Mouse (Mus musculus): ENCODE data around the gene Ppa2.

Gene Ppa2

GRCm38 (mm10) chr3:133331184-133331866, 21.4 kb downstream of the Ppa2 start:
- DNase-seq (ENCODE audit: low spot score in 2 of 2): no peak

GRCm38 (mm10) chr3:133332280-133332679, 22.4 kb downstream of the Ppa2 start:
- DNase-seq (ENCODE audit: low spot score in 2 of 2): no peak

- no peak for DNase-seq (ENCODE audit: low spot score in 2 of 2)
Measured at GRCm38 (mm10) chr3:133333267-133334170, 23.6 kb downstream of the Ppa2 start.

GRCm38 (mm10) chr3:133334691-133335090, 24.8 kb downstream of the Ppa2 start:
- DNase-seq (ENCODE audit: low spot score in 2 of 2): no peak

- no peak for DNase-seq (ENCODE audit: low spot score in 2 of 2)
Measured at GRCm38 (mm10) chr3:133335166-133335565, 25.3 kb downstream of the Ppa2 start.

GRCm38 (mm10) chr3:133336400-133336799, 26.5 kb downstream of the Ppa2 start:
- no peak for DNase-seq (ENCODE audit: low spot score in 2 of 2)

- DNase-seq (ENCODE audit: low spot score in 2 of 2): peak in 1 of 2 experiments; percentile 35
Measured at GRCm38 (mm10) chr3:133338851-133339356, 29.0 kb downstream of the Ppa2 start.

GRCm38 (mm10) chr3:133339411-133339823, 29.5 kb downstream of the Ppa2 start:
- peak; percentile 18 to 42 for DNase-seq (ENCODE audit: low spot score in 2 of 2)

GRCm38 (mm10) chr3:133341106-133341505, 31.2 kb downstream of the Ppa2 start:
- DNase-seq (ENCODE audit: low spot score in 2 of 2): no peak

- DNase-seq (ENCODE audit: low spot score in 2 of 2): no peak
Measured at GRCm38 (mm10) chr3:133347535-133347934, 37.6 kb downstream of the Ppa2 start.

- DNase-seq (ENCODE audit: low spot score in 2 of 2): no peak
Measured at GRCm38 (mm10) chr3:133348847-133349246, 38.9 kb downstream of the Ppa2 start.

GRCm38 (mm10) chr3:133357426-133357974, 47.6 kb downstream of the Ppa2 start:
- DNase-seq (ENCODE audit: low spot score in 2 of 2): no peak

GRCm38 (mm10) chr3:133357977-133358376, 48.1 kb downstream of the Ppa2 start:
- DNase-seq (ENCODE audit: low spot score in 2 of 2): no peak

GRCm38 (mm10) chr3:133361406-133361805, 51.5 kb downstream of the Ppa2 start:
- no peak for DNase-seq (ENCODE audit: low spot score in 2 of 2)

- DNase-seq (ENCODE audit: low spot score in 2 of 2): no peak
Measured at GRCm38 (mm10) chr3:133364138-133364537, 54.2 kb downstream of the Ppa2 start.

- no peak for DNase-seq (ENCODE audit: low spot score in 2 of 2)
Measured at GRCm38 (mm10) chr3:133366096-133366495, 56.2 kb downstream of the Ppa2 start.

- DNase-seq (ENCODE audit: low spot score in 2 of 2): no peak
Measured at GRCm38 (mm10) chr3:133378174-133378573, 68.3 kb downstream of the Ppa2 start.

- DNase-seq (ENCODE audit: low spot score in 2 of 2): no peak
Measured at GRCm38 (mm10) chr3:133379997-133380396, 70.1 kb downstream of the Ppa2 start.

- no peak for DNase-seq (ENCODE audit: low spot score in 2 of 2)
Measured at GRCm38 (mm10) chr3:133381519-133381918, 71.6 kb downstream of the Ppa2 start.

GRCm38 (mm10) chr3:133382147-133382546, 72.2 kb downstream of the Ppa2 start:
- no peak for DNase-seq (ENCODE audit: low spot score in 2 of 2)

GRCm38 (mm10) chr3:133384164-133384708, 74.3 kb downstream of the Ppa2 start:
- DNase-seq (ENCODE audit: low spot score in 2 of 2): peak; percentile 4 to 30

- no peak for DNase-seq (ENCODE audit: low spot score in 2 of 2)
Measured at GRCm38 (mm10) chr3:133387283-133387682, 77.4 kb downstream of the Ppa2 start.
